Mouse (Mus musculus) CH12.LX (cell line): ENCODE data around the gene Slc25a12.

Experiments
- BHLHE40 ChIP-seq: IDR thresholded peaks from 2 replicates; pipeline ENCODE4 v1.6.1; 2011; ENCODE audit warnings: mild to moderate bottlenecking, low read depth, low read length, improper control_type of control experiment
- CTCF ChIP-seq, 2 experiments: IDR thresholded peaks in 1 of 2; conservative IDR thresholded peaks in 1 of 2; 2 replicates each; pipeline ENCODE4 v1.5.1; 2011 to 2012; ENCODE audit warnings: low read depth in 2 of 2, low read length in 2 of 2, improper control_type of control experiment in 1 of 2, inconsistent platforms in 1 of 2, mild to moderate bottlenecking in 1 of 2, moderate library complexity in 1 of 2
- E2F4 ChIP-seq: IDR thresholded peaks from 2 replicates; pipeline ENCODE4 v1.6.1; 2011; ENCODE audit warnings: low read depth, low read length, improper control_type of control experiment; ENCODE audit not compliant: insufficient replicate concordance
- ELF1 ChIP-seq: IDR thresholded peaks from 2 replicates; pipeline ENCODE4 v1.6.1; 2014; ENCODE audit warnings: low read depth, mild to moderate bottlenecking, inconsistent platforms, low read length, improper control_type of control experiment
- EP300 ChIP-seq: IDR thresholded peaks from 2 replicates; pipeline ENCODE4 v1.6.1; 2011; ENCODE audit warnings: low read length, improper control_type of control experiment
- JUND ChIP-seq: conservative IDR thresholded peaks from 2 replicates; pipeline ENCODE4 v1.6.1; 2011; ENCODE audit warnings: low read depth, low read length, improper control_type of control experiment
- NRF1 ChIP-seq: IDR thresholded peaks from 2 replicates; pipeline ENCODE4 v1.6.1; 2014; ENCODE audit warnings: low read depth, mild to moderate bottlenecking, inconsistent platforms, low read length, improper control_type of control experiment, moderate library complexity
- POLR2A ChIP-seq: IDR thresholded peaks from 2 replicates; pipeline ENCODE4 v1.6.1; 2011; ENCODE audit warnings: low read depth, mild to moderate bottlenecking, improper control_type of control experiment, low read length
- POLR2AphosphoS2 ChIP-seq: IDR thresholded peaks from 2 replicates; pipeline ENCODE4 v1.6.1; 2011; ENCODE audit warnings: low read depth, low read length, improper control_type of control experiment
- ZNF384 ChIP-seq: IDR thresholded peaks from 2 replicates; pipeline ENCODE4 v1.6.1; 2012; ENCODE audit warnings: low read depth, low read length, improper control_type of control experiment, inconsistent platforms

- no peak for TF ChIP-seq NRF1
- TF ChIP-seq CTCF (conservative IDR thresholded peaks at IDR 0.05 in 1 of 2, IDR thresholded peaks at IDR 0.05 in 1 of 2; ENCODE audit: low read depth in 2 of 2, low read length in 2 of 2): no peak
- TF ChIP-seq E2F4: no peak
- no peak for TF ChIP-seq EP300
- no peak for TF ChIP-seq POLR2A
- TF ChIP-seq POLR2AphosphoS2: no peak
- TF ChIP-seq BHLHE40: no peak
- no peak for TF ChIP-seq ZNF384
- TF ChIP-seq JUND: no peak
- TF ChIP-seq ELF1: no peak
These were observed 20.4 kb downstream of the Slc25a12 start for GRCm38 (mm10) chr2:71347160-71347559.
